ENCODE assay signal across 27 mouse cellular contexts in the genomic region with DNA sequence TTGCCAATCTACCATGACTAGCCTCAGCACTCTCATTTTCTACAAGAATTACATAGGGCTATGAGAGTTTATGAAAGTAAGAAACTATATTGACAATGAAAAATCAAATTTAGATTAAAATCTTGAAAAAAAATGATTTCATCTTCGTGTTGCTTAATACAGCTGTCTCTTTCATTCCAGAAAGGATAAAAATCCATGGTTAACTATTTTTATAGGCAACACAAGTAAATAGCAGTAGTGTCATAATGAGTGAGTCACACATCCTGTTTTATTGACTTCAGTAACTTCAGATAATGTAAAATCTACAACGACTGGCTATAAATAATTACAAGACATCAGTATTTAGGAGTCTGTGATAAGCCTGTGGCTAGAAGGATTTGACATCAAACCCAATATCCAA.
"Had no signal": no experiment of that assay in that cellular context is flagged by ENCODE, and none has a peak within 500 bp of the region (broad histone marks: within the 10 kb centered on the region; RNA-seq: fewer than 3 reads in every experiment).

No protein-coding gene starts in this region.

- H3K9ac ChIP-seq: embryonic facial prominence, embryonic 12.5 days; embryonic facial prominence, embryonic 13.5 days; embryonic facial prominence, embryonic 15.5 days; forebrain, embryonic 12.5 days; forebrain, embryonic 13.5 days; forebrain, embryonic 15.5 days; forebrain, postnatal 0 days had no signal

- H3K4me1 ChIP-seq: embryonic facial prominence, embryonic 10.5 days; embryonic facial prominence, embryonic 12.5 days; embryonic facial prominence, embryonic 13.5 days; embryonic facial prominence, embryonic 15.5 days; forebrain, embryonic 10.5 days; forebrain, embryonic 12.5 days; forebrain, embryonic 13.5 days; forebrain, embryonic 15.5 days had no signal

- H3K27me3 ChIP-seq: embryonic facial prominence, embryonic 12.5 days; embryonic facial prominence, embryonic 13.5 days; embryonic facial prominence, embryonic 15.5 days; forebrain, embryonic 12.5 days; forebrain, embryonic 13.5 days; forebrain, embryonic 15.5 days had no signal

- H3K27ac ChIP-seq: embryonic facial prominence, embryonic 10.5 days; embryonic facial prominence, embryonic 12.5 days; embryonic facial prominence, embryonic 13.5 days; embryonic facial prominence, embryonic 15.5 days; forebrain, embryonic 10.5 days; forebrain, embryonic 12.5 days; forebrain, embryonic 13.5 days; forebrain, embryonic 15.5 days; gastrocnemius, adult 2 months; heart, adult 2 months had no signal

- H3K36me3 ChIP-seq: embryonic facial prominence, embryonic 10.5 days; embryonic facial prominence, embryonic 12.5 days; embryonic facial prominence, embryonic 13.5 days; embryonic facial prominence, embryonic 15.5 days; forebrain, embryonic 10.5 days; forebrain, embryonic 12.5 days; forebrain, embryonic 15.5 days had no signal

- H3K4me2 ChIP-seq: embryonic facial prominence, embryonic 12.5 days; embryonic facial prominence, embryonic 13.5 days; embryonic facial prominence, embryonic 15.5 days; forebrain, embryonic 12.5 days; forebrain, embryonic 13.5 days; forebrain, embryonic 15.5 days had no signal

- ATAC-seq: forebrain, embryonic 13.5 days; forebrain, embryonic 14.5 days; forebrain, embryonic 15.5 days; forebrain, embryonic 16.5 days; forebrain, postnatal 0 days had no signal

- H3K4me3 ChIP-seq: embryonic facial prominence, embryonic 10.5 days; embryonic facial prominence, embryonic 12.5 days; embryonic facial prominence, embryonic 13.5 days; embryonic facial prominence, embryonic 15.5 days; erythroblast, embryonic 14.5 days; forebrain, embryonic 10.5 days; forebrain, embryonic 12.5 days; forebrain, embryonic 13.5 days; forebrain, embryonic 15.5 days; gastrocnemius, adult 2 months; heart, adult 2 months had no signal

- DNase-seq: cerebellum, adult 9-10 months; cerebellum, adult 9-11 months; cerebellum, postnatal 10 days; cerebellum, postnatal 14 days; cerebellum, postnatal 25 days; cerebellum, postnatal 36 days; embryo, embryonic 11 days; forebrain, postnatal 0 days; gastrocnemius, adult 2 months; gastrocnemius, postnatal 10 days; gastrocnemius, postnatal 14 days; gastrocnemius, postnatal 25 days; gastrocnemius, postnatal 36 days; heart, adult 11 months; heart, adult 18-20 months; heart, adult 2 months had no signal

- H3K9me3 ChIP-seq: embryonic facial prominence, embryonic 10.5 days; embryonic facial prominence, embryonic 12.5 days; embryonic facial prominence, embryonic 13.5 days; embryonic facial prominence, embryonic 15.5 days; forebrain, embryonic 10.5 days; forebrain, embryonic 12.5 days; forebrain, embryonic 13.5 days; forebrain, embryonic 15.5 days had no signal
